Mouse (Mus musculus) thymus, postnatal 4 days (tissue): Measurements from ENCODE around the gene Tsen15.

Experiments used
- DNase-seq: peaks from one replicate; pipeline ENCODE4 v3.0.0; 2021

Gene Tsen15

GRCm38 (mm10) chr1:152384589-152384988 is 1.9 kb downstream of the Tsen15 start:
- DNase-seq: no peak

GRCm38 (mm10) chr1:152378311-152378710 is 8.2 kb downstream of the Tsen15 start:
- DNase-seq: no peak

- DNase-seq: peak; percentile 52
Measured at GRCm38 (mm10) chr1:152369139-152369538, 17.3 kb downstream of the Tsen15 start.

- DNase-seq: no peak
Measured at GRCm38 (mm10) chr1:152368311-152369088, 18.0 kb downstream of the Tsen15 start.

- no peak for DNase-seq
Measured at GRCm38 (mm10) chr1:152356721-152357120, 29.8 kb downstream of the Tsen15 start.

- DNase-seq: no peak
Measured at GRCm38 (mm10) chr1:152347946-152348345, 38.5 kb downstream of the Tsen15 start.

- no peak for DNase-seq
Measured at GRCm38 (mm10) chr1:152324024-152324423, 62.5 kb downstream of the Tsen15 start.
